Mouse (Mus musculus): ENCODE data around the gene Emc8.

DNA sequence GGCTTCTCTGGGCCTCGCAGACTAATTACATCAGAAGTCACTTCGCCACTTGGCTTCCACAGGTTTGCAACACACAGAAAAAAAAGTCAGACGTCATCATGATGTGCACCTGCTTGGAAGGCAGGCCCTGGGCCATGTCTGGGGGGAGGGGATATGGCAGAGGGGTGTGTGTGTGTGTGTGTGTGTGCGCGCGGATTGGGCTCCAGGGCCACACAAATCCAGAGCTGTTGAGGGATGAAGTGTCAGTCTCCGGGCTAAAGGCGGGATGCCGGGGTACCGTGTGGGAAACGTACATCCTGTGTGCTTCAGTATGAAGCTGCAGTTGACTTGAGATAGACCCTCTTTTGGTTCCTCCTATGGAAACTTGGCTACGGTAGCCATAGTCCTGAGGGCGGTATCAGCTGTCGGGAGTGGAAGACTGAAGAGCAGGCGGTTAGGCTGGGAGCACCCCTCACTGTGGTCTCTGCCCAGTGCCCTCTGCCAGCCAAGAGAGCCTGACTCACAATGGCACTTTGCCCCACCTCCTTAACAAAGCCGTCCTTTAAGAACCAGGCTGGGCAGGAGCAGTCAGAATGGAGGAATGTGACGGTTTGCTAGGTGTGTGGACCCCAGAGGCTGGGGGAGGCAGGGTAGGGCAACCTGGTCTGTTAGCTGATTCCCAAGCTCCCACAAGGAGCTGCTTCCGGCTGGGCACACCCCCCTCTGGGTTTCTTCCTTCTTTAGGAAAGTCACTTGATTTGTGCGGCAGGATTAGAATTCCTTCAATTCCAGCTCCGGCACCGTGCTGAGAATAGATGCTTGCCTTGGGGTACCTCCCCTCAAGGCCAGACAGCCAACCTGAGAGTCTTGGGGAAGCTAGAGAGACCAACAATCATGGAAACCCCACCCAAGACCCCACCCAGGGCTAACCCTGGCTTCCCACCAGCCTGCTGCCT lies 36.7 kb downstream of the Emc8 start:
- TF ChIP-seq POLR2A (IDR thresholded peaks at IDR 0.05; ENCODE audit: insufficient read depth, low read depth, low read length) (no peak), CTCF (IDR thresholded peaks at IDR 0.05; ENCODE audit: insufficient read depth, low read depth, low read length) (no peak)
